Mouse (Mus musculus): ENCODE data around the gene Themis3. TPM values are rescaled to one million over a fixed set of nuclear protein-coding genes. Genes with fewer than 3 reads are reported as not detected.

Gene Themis3
- 0.31 and 0.76 TPM in 2 replicates for polyA plus RNA-seq (2014; fragmentation: Nextera tagmentation; extraction: Ambion mirVana)

GRCm38 (mm10) chr17:66594435-66594834, at the start of gene Themis3:
Gene Themis3, minus strand, starts transcription at chr17:66594621.
- no peak for DNase-seq (ENCODE audit: low spot score)
- no peaks in the 10 kb centered on the region for H3K9me3 ChIP-seq (ENCODE audit: control insufficient read depth, low read length)
- H3K4me1 ChIP-seq (replicated peaks; ENCODE audit: control insufficient read depth, insufficient read depth, low read length), result no peaks in the 10 kb centered on the region; the same call in 1 of the 2 replicates
- no peak within 1 kb of the TSS for H3K9ac ChIP-seq (ENCODE audit: low read length)
- H3K4me2 ChIP-seq (ENCODE audit: low read length), result no peak within 1 kb of the TSS
- no peak within 1 kb of the TSS for H3K27ac ChIP-seq (ENCODE audit: low read depth)
- no peaks in the 10 kb centered on the region for H3K36me3 ChIP-seq (ENCODE audit: control insufficient read depth, insufficient read depth, low read length)
- 81% methylated on average over 5 of the region's 5 CpGs for WGBS
- no peaks in the 10 kb centered on the region for H3K27me3 ChIP-seq (replicated peaks; ENCODE audit: control insufficient read depth, insufficient read depth, low read length)
- H3K4me3 ChIP-seq (ENCODE audit: low read depth, low read length), result no peak within 1 kb of the TSS
- no peak for ATAC-seq (replicated peaks; ENCODE audit: low FRiP score, low TSS enrichment, low read depth)

GRCm38 (mm10) chr17:66637951-66638722, 43.7 kb upstream of the Themis3 start:
- 91% methylated on average over 7 of the region's 7 CpGs for WGBS
- H3K36me3 ChIP-seq (ENCODE audit: control insufficient read depth, insufficient read depth, low read length), result no peaks in the 10 kb centered on the region
- no peaks in the 10 kb centered on the region for H3K9me3 ChIP-seq (ENCODE audit: control insufficient read depth, low read length)
- no peak overlapping the region for H3K4me3 ChIP-seq (ENCODE audit: low read depth, low read length)
- no peak overlapping the region for H3K27ac ChIP-seq (ENCODE audit: low read depth)
- no peak for DNase-seq (ENCODE audit: low spot score)
- no peaks in the 10 kb centered on the region for H3K27me3 ChIP-seq (replicated peaks; ENCODE audit: control insufficient read depth, insufficient read depth, low read length)
- ATAC-seq (replicated peaks; ENCODE audit: low FRiP score, low TSS enrichment, low read depth), result no peak
- H3K4me1 ChIP-seq (replicated peaks; ENCODE audit: control insufficient read depth, insufficient read depth, low read length), result no peaks in the 10 kb centered on the region
- H3K9ac ChIP-seq (ENCODE audit: low read length), result no peak overlapping the region
- H3K4me2 ChIP-seq (ENCODE audit: low read length), result no peak overlapping the region

GRCm38 (mm10) chr17:66619996-66620656, 25.7 kb upstream of the Themis3 start:
- ATAC-seq (replicated peaks; ENCODE audit: low FRiP score, low TSS enrichment, low read depth), result no peak
- Histone ChIP-seq H3K36me3 (ENCODE audit: control insufficient read depth, insufficient read depth, low read length) (no peaks in the 10 kb centered on the region), H3K9me3 (ENCODE audit: control insufficient read depth, low read length) (no peaks in the 10 kb centered on the region), H3K9ac (ENCODE audit: low read length) (no peak overlapping the region), H3K4me2 (ENCODE audit: low read length) (no peak overlapping the region), H3K4me3 (ENCODE audit: low read depth, low read length) (no peak overlapping the region), H3K27ac (ENCODE audit: low read depth) (no peak overlapping the region), H3K4me1 (replicated peaks; ENCODE audit: control insufficient read depth, insufficient read depth, low read length) (no peaks in the 10 kb centered on the region), H3K27me3 (replicated peaks; ENCODE audit: control insufficient read depth, insufficient read depth, low read length) (no peaks in the 10 kb centered on the region)
- no peak for DNase-seq (ENCODE audit: low spot score)
- WGBS, result 79% methylated on average over 13 of the region's 13 CpGs

GRCm38 (mm10) chr17:66619255-66619826, 24.9 kb upstream of the Themis3 start:
- DNase-seq (ENCODE audit: low spot score), result no peak
- H3K4me1 ChIP-seq (replicated peaks; ENCODE audit: control insufficient read depth, insufficient read depth, low read length), result no peaks in the 10 kb centered on the region
- H3K27me3 ChIP-seq (replicated peaks; ENCODE audit: control insufficient read depth, insufficient read depth, low read length), result no peaks in the 10 kb centered on the region
- H3K9me3 ChIP-seq (ENCODE audit: control insufficient read depth, low read length), result no peaks in the 10 kb centered on the region
- no peaks in the 10 kb centered on the region for H3K36me3 ChIP-seq (ENCODE audit: control insufficient read depth, insufficient read depth, low read length)
- no peak for ATAC-seq (replicated peaks; ENCODE audit: low FRiP score, low TSS enrichment, low read depth)
- no peak overlapping the region for H3K9ac ChIP-seq (ENCODE audit: low read length)
- WGBS, result 80% methylated on average over 3 of the region's 3 CpGs
- no peak overlapping the region for H3K27ac ChIP-seq (ENCODE audit: low read depth)
- no peak overlapping the region for H3K4me3 ChIP-seq (ENCODE audit: low read depth, low read length)
- no peak overlapping the region for H3K4me2 ChIP-seq (ENCODE audit: low read length)

DNA sequence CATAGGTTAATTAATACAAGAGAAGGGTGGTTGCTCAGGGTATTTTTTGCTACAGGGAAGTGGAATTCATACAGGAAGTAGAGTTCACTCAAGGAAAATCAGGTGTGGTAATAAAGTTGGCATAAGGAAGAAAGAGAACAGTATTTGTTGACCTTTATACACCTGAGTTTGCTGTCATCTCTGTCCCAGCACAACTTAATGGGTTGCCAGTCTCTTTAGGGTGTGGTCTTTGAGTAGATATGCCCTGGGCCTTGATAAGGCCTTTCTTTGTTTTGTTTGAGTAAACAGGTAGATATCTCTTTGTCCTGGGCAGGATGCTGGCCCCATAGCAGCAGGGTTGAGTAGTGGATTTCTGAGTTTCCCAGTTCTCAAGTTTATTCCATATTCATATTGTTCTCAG, 15.6 kb upstream of the Themis3 start:
- DNase-seq (ENCODE audit: low spot score) (no peak), ATAC-seq (replicated peaks; ENCODE audit: low FRiP score, low TSS enrichment, low read depth) (no peak)
- Histone ChIP-seq H3K4me3 (ENCODE audit: low read depth, low read length) (no peak overlapping the region), H3K4me1 (replicated peaks; ENCODE audit: control insufficient read depth, insufficient read depth, low read length) (no peaks in the 10 kb centered on the region), H3K4me2 (ENCODE audit: low read length) (no peak overlapping the region), H3K36me3 (ENCODE audit: control insufficient read depth, insufficient read depth, low read length) (no peaks in the 10 kb centered on the region), H3K9ac (ENCODE audit: low read length) (no peak overlapping the region), H3K27ac (ENCODE audit: low read depth) (no peak overlapping the region), H3K27me3 (replicated peaks; ENCODE audit: control insufficient read depth, insufficient read depth, low read length) (no peaks in the 10 kb centered on the region), H3K9me3 (ENCODE audit: control insufficient read depth, low read length) (no peaks in the 10 kb centered on the region)

DNA sequence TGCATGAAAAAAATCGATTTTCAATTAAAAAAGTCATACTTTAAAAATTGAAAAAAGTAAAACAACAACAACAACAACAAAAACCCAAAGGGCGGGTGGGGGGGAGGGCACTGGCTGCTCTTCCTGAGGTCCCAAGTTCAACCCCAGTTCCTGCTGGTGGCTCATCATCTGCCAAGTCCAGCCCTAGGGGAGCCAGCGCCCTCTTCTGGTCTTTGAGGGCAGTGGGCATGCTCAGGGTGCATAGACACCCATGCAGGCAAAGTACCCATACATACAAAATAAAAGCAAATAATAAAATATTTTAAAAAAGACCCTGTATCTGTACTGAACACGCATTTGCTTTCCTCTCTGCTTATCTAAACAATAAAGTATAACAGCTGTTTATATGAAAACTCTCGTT, 10.5 kb upstream of the Themis3 start:
- Histone ChIP-seq H3K9me3 (ENCODE audit: control insufficient read depth, low read length) (no peaks in the 10 kb centered on the region), H3K4me3 (ENCODE audit: low read depth, low read length) (no peak overlapping the region), H3K27ac (ENCODE audit: low read depth) (no peak overlapping the region), H3K4me1 (replicated peaks; ENCODE audit: control insufficient read depth, insufficient read depth, low read length) (no peaks in the 10 kb centered on the region), H3K27me3 (replicated peaks; ENCODE audit: control insufficient read depth, insufficient read depth, low read length) (no peaks in the 10 kb centered on the region), H3K36me3 (ENCODE audit: control insufficient read depth, insufficient read depth, low read length) (no peaks in the 10 kb centered on the region), H3K9ac (ENCODE audit: low read length) (no peak overlapping the region), H3K4me2 (ENCODE audit: low read length) (no peak overlapping the region)
- ATAC-seq (replicated peaks; ENCODE audit: low FRiP score, low TSS enrichment, low read depth) (no peak), DNase-seq (ENCODE audit: low spot score) (no peak)
- WGBS, result 73% methylated on average over 5 of the region's 5 CpGs

- WGBS, result 81% methylated on average over 2 of the region's 2 CpGs
- no peaks in the 10 kb centered on the region for H3K36me3 ChIP-seq (ENCODE audit: control insufficient read depth, insufficient read depth, low read length)
- H3K4me3 ChIP-seq (ENCODE audit: low read depth, low read length), result no peak overlapping the region
- no peak for DNase-seq (ENCODE audit: low spot score)
- H3K9ac ChIP-seq (ENCODE audit: low read length), result no peak overlapping the region
- H3K9me3 ChIP-seq (ENCODE audit: control insufficient read depth, low read length), result no peaks in the 10 kb centered on the region
- H3K27me3 ChIP-seq (replicated peaks; ENCODE audit: control insufficient read depth, insufficient read depth, low read length), result no peaks in the 10 kb centered on the region
- no peaks in the 10 kb centered on the region for H3K4me1 ChIP-seq (replicated peaks; ENCODE audit: control insufficient read depth, insufficient read depth, low read length)
- ATAC-seq (replicated peaks; ENCODE audit: low FRiP score, low TSS enrichment, low read depth), result no peak
- H3K4me2 ChIP-seq (ENCODE audit: low read length), result no peak overlapping the region
- no peak overlapping the region for H3K27ac ChIP-seq (ENCODE audit: low read depth)
Observed at GRCm38 (mm10) chr17:66601171-66601570, 6.8 kb upstream of the Themis3 start.

DNA sequence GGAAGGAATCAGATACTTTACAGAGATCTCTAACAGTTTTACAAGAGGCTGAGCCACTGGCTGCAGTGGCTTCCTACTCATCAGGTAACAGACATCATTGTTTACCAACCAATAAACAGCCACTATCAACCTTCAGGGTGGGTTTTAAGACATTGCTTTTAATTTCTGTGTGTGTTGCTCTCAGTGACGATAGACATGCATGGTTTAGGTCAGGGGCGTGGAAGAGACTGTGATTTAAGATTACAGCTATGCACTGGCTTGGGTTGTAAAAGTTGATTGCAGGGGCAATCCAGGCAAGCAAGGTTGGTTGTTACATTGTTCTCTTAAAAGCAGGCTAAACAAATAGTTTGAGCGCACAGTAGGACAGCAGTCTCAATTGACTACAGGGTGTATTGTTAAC, 1.4 kb upstream of the Themis3 start:
- no peaks in the 10 kb centered on the region for H3K4me1 ChIP-seq (replicated peaks; ENCODE audit: control insufficient read depth, insufficient read depth, low read length)
- 36% methylated on average over 3 of the region's 3 CpGs for whole genome bisulfite sequencing
- no peak overlapping the region for H3K27ac ChIP-seq (ENCODE audit: low read depth)
- no peak overlapping the region for H3K4me3 ChIP-seq (ENCODE audit: low read depth, low read length)
- H3K9ac ChIP-seq (ENCODE audit: low read length), result no peak overlapping the region
- ATAC-seq (replicated peaks; ENCODE audit: low FRiP score, low TSS enrichment, low read depth) (peak; percentile 67; the same call in 1 of the 2 replicates), DNase-seq (ENCODE audit: low spot score) (no peak)
- no peaks in the 10 kb centered on the region for H3K27me3 ChIP-seq (replicated peaks; ENCODE audit: control insufficient read depth, insufficient read depth, low read length)
- H3K4me2 ChIP-seq (ENCODE audit: low read length), result no peak overlapping the region
- H3K36me3 ChIP-seq (ENCODE audit: control insufficient read depth, insufficient read depth, low read length), result no peaks in the 10 kb centered on the region
- H3K9me3 ChIP-seq (ENCODE audit: control insufficient read depth, low read length), result no peaks in the 10 kb centered on the region
